Mouse (Mus musculus) liver, embryonic 14.5 days (tissue): ENCODE measurements around the gene Eps8.

Experiments used
- CTCF ChIP-seq: IDR thresholded peaks from 2 replicates; pipeline ENCODE4 v1.5.1; 2016; ENCODE audit warnings: antibody characterized with exemption, low read depth, control low read depth
- EP300 ChIP-seq: IDR thresholded peaks from 2 replicates; pipeline ENCODE4 v1.6.1; 2016; ENCODE audit warnings: antibody characterized with exemption, low read depth

DNA sequence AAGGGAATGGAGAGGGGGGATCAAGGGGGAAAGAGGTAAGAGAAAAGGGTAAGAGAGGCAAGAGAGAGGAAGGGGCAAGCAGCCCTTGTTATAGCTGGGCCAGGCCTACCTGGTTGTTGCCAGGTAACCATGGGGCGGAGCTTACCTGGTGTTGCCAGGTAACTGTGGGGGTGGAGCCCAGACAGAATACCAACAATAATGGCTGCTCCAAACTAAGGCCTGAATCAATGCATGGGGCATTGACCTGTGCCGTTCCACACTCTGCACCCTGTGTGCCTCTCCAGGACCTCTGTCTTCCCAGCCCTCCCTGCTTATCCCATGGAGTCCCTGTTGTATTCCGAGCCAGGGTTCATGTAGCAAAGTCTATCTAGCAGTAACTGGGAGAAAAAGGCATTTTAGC, 187.0 kb downstream of the Eps8 start:
- TF ChIP-seq CTCF (no peak), EP300 (no peak)
